Mouse (Mus musculus) 3134 (cell line): Measurements from ENCODE around the gene St13.
A peak's percentile ranks its signal among the peaks of the same experiment; 100 is the strongest.

Source experiments
- DNase-seq: peaks from one replicate; pipeline ENCODE4 v3.0.0-alpha.2; 2011; ENCODE audit warnings: low spot score; ENCODE audit not compliant: insufficient read length; ENCODE audit errors: extremely low read depth

Gene St13

GRCm38 (mm10) chr15:81366241-81366640, 33.6 kb downstream of the St13 start:
- no peak for DNase-seq

- DNase-seq = no peak
These were observed 34.6 kb downstream of the St13 start for GRCm38 (mm10) chr15:81365246-81365645.

GRCm38 (mm10) chr15:81364271-81364670, 35.6 kb downstream of the St13 start:
- no peak for DNase-seq

DNA sequence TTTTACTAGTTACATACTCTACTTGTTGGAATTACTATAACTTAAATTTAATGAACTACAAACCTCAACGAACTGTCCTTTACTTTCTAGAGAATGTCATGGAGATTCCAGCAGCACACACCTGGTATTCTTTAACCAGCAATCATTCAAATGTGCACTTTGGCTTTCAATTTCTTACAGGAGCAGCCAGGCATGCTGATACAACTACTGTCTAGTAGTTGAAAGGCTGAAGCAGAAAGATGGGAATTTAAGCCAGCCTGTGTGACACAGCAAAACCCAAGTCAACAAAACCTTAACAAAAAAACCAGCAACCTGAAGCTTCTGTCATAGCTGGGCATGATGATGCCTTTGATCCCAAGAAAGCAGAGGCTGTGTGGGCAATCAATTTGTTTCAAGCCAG, 37.4 kb downstream of the St13 start:
- no peak for DNase-seq

GRCm38 (mm10) chr15:81361417-81362015, 38.4 kb downstream of the St13 start:
- no peak for DNase-seq

- DNase-seq = no peak
These were observed 38.9 kb downstream of the St13 start for GRCm38 (mm10) chr15:81361022-81361404.

- peak; percentile 90 for DNase-seq
These were observed 39.4 kb downstream of the St13 start, which contains the start of gene Slc25a17 for GRCm38 (mm10) chr15:81360345-81361021. Gene Slc25a17 (minus strand): TSS chr15:81360812.

GRCm38 (mm10) chr15:81359421-81359820, 40.5 kb downstream of the St13 start:
- no peak for DNase-seq

- no peak for DNase-seq
These were observed 40.9 kb downstream of the St13 start for GRCm38 (mm10) chr15:81358943-81359342.

GRCm38 (mm10) chr15:81356946-81357345, 42.9 kb downstream of the St13 start:
- DNase-seq = no peak

DNA sequence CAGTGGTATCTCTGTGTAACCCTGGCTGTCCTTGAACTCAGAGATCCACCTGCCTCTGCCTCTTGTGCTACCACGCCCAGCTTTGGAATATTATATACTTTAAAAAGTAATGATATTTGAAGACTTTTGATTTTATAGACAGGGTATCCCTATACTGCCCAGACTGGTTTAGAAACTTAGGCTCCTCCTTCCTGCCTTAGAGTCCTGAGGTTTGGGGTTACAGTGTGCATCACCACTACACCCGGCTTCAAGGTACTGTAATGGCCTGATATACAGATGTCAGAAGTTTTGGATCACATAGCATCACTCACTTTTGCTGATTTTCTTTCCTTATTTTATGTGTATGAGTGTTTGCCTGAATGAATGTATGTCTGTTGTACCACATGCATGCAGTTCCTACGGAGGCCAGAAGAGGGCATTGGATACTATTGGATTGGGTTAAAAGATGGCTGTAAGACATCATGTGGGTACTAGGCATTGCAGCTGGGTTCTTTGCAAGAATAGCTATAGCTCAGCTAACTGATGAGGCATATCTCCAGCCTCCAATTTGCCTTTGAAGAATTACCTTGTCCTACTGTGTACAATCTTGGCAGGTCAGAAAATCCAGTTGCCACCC, 44.6 kb downstream of the St13 start:
- DNase-seq = peak; percentile 10

DNA sequence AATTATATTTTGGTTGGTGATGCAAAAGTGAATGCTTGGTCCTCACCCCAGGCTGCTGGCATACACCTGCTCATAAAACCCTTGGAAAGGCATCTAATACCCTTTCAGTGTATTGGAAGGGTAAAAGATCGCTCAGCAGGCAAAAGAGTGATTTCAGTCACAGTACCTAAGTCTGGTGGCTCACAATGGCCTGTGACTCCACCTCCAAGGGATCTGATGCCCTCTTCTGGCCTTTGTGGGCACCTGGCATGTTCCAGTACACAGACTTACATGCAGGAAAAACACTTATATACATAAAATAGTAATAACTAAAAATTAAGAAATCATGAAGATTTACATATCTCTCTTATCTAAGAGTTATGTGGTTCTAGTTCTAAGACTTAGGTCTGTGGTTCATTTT, 47.2 kb downstream of the St13 start:
- no peak for DNase-seq

- no peak for DNase-seq
These were observed 49.5 kb downstream of the St13 start for GRCm38 (mm10) chr15:81350401-81350800.

DNA sequence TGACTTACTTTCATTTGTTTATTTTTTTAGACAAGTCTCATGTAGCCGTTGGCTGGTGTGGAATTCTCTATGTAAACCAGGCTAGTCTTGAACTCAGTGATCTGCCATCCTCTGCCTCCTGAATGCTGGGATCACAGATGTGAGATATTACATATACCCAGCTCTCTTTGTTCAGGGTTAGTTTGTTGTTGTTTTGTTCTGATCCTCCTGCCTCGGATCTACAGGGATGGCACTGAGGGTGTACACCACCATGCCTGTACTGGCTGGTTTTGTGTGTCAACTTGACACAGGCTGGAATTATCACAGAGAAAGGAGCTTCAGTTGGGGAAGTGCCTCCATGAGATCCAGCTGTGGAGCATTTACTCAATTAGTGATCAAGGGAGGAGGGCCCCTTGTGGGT, 51.5 kb downstream of the St13 start:
- no peak for DNase-seq

- DNase-seq = no peak
These were observed 52.4 kb downstream of the St13 start for GRCm38 (mm10) chr15:81347466-81347865.

- DNase-seq = no peak
These were observed 58.5 kb downstream of the St13 start for GRCm38 (mm10) chr15:81341426-81341825.

DNA sequence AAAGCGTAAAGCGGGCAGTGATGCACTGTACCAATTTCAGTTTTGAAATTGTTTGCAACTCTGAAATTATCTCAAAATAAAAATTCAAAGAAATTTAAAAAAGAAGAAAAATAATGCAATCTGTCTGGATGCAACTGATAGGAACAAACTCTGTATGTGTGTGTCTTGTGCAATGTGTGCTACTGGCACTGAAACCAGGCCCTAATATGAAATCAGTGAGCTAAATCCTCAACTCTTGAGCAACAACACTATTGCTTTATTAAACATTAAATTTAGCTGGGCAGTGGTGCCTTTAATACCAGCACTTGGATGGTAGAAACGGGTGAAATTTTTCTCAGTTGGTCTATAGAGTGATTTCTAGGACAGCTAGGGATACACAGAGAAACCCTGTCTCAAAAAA, 60.7 kb downstream of the St13 start:
- no peak for DNase-seq

- no peak for DNase-seq
These were observed 63.4 kb downstream of the St13 start for GRCm38 (mm10) chr15:81336466-81336865.

- no peak for DNase-seq
These were observed 67.4 kb downstream of the St13 start for GRCm38 (mm10) chr15:81332517-81332916.

DNA sequence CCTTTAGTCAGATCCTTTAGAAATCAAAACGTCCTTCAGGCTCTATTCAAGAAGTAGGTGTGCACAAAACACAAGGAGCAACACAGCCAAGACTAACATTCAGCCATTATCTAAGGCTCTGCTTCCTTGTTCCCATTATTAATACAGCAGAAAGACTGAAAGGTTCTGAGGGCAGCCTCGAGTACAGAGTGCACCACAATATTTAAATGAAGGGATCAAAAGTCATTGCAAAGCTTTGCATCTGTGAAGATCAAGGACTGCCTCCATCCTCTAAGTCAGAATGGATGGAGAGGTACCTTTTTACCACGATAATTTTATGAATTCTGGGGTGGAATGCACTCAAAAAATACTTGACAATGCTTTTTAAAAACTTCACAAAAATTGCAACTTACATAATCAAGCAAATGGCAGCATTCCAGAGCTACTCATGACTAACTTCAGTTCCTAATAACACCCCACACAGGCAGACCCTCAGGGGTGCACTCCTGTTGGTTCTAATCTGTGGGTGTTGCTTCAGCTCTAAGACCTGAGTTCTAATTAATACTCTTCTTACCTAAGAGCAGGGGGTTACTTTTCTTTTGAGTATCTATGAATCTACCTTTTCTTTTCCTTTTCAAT, 69.0 kb downstream of the St13 start:
- DNase-seq = no peak

GRCm38 (mm10) chr15:81329721-81330369, 70.0 kb downstream of the St13 start:
- DNase-seq = no peak
